Mouse (Mus musculus): ENCODE data around the gene Agmat. TPM values are rescaled to one million over a fixed set of nuclear protein-coding genes. Genes with fewer than 3 reads are reported as not detected.
"Not testable (repeated sequence)": the region's sequence is repeated elsewhere in the genome, so short reads cannot be mapped to it uniquely, and the experiment has no call there.

Agmat gene
- polyA plus RNA-seq, 1 experiment from 2014 or later, result not detected

DNA sequence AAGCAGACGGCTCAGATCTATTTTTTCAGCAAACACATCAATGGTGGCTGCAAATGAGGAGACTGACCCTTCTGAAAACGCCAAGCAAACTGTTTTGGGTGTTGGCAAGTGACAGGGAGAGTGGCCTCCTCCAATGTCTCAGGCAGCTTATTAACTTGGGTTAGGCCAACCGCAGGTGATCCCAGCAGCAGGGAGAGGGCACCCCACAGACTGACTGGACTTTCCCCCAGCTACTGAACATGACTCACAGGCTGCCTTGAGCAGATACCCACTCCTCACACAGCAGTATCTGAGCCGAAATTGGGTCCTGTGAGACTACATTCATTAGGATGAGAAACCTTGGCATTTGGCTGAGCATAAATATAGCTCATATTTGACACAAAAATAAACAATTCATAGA, 14.5 kb downstream of the Agmat start:
- H3K27me3 ChIP-seq, result no peaks in the 10 kb centered on the region
- no peak overlapping the region for H3K4me3 ChIP-seq (replicated peaks)
- H3K36me3 ChIP-seq, result peaks cover 48% of the 10 kb centered on the region
- H3K27ac ChIP-seq, result no peak overlapping the region
- no peak for ATAC-seq (ENCODE audit: insufficient number of reproducible peaks, insufficient read depth, low FRiP score, low TSS enrichment, low read depth)
- H3K4me2 ChIP-seq, result no peak overlapping the region
- no peak overlapping the region for H3K9ac ChIP-seq (replicated peaks)
- no peaks in the 10 kb centered on the region for H3K9me3 ChIP-seq
- H3K4me1 ChIP-seq (replicated peaks), result no peaks in the 10 kb centered on the region
- 81% methylated on average over 4 of the region's 4 CpGs for WGBS

DNA sequence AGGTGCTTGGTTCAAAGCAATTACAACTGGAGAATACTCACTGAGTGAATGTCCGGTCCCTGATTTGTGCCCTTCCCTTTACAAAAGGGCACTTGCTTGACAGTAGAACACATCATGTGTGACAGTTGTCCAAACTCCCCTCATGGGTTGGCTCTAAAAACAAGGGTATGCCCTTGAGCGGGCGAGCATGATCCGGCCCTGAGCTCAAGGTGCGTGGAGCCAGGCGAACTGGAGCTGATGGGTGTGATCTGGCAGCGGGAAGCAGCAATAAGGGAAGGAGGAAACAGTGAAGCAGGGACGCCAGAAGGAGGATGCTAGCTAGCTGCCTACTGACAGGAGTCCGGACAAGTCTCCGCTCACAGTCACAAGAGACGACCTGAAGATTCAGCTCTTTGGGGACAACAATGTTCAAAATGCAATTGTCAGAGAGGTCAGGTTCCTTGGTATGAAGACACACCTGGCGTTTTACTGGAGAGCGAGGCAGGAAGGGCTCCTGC, 15.7 kb downstream of the Agmat start:
- H3K9me3 ChIP-seq, result no peaks in the 10 kb centered on the region
- H3K36me3 ChIP-seq, result peaks cover 60% of the 10 kb centered on the region
- no peaks in the 10 kb centered on the region; the same call in 1 of the 2 replicates for H3K4me1 ChIP-seq (replicated peaks)
- no peak overlapping the region for H3K4me3 ChIP-seq (replicated peaks)
- no peak overlapping the region for H3K27ac ChIP-seq
- ATAC-seq (ENCODE audit: insufficient number of reproducible peaks, insufficient read depth, low FRiP score, low TSS enrichment, low read depth), result no peak
- 92% methylated on average over 13 of the region's 13 CpGs for WGBS
- no peak overlapping the region for H3K4me2 ChIP-seq
- no peak overlapping the region for H3K9ac ChIP-seq (replicated peaks)
- no peaks in the 10 kb centered on the region for H3K27me3 ChIP-seq

DNA sequence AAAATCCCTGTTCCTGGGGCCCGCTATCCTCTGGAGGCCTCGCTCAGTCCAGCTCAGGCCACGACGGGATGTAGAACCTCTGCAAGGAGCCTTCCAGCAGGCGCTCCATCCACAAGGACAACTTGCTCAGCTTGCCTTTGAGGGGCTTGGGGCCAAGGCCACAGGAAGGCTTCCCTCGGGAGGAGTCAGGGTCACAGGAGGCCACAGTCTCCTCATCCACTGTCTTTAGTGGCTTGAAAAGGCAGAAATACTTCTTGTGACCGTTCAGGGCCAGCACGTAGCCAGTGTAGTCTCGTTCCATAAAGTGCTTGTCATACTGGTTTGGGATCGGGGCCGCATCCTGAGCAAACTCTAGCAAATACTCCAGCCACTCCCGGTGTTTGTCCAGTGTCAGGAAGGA, 17.0 kb downstream of the Agmat start:
- WGBS, result 94% methylated on average over 12 of the region's 12 CpGs
- Histone ChIP-seq H3K9ac (replicated peaks) (no peak overlapping the region), H3K4me2 (no peak overlapping the region), H3K4me1 (replicated peaks) (no peaks in the 10 kb centered on the region; the same call in 1 of the 2 replicates), H3K9me3 (no peaks in the 10 kb centered on the region), H3K27ac (no peak overlapping the region), H3K36me3 (peaks cover 74% of the 10 kb centered on the region), H3K27me3 (no peaks in the 10 kb centered on the region), H3K4me3 (replicated peaks) (no peak overlapping the region)
- ATAC-seq (ENCODE audit: insufficient number of reproducible peaks, insufficient read depth, low FRiP score, low TSS enrichment, low read depth), result no peak

- no peak overlapping the region for H3K27ac ChIP-seq
- H3K4me1 ChIP-seq (replicated peaks), result no peaks in the 10 kb centered on the region; the same call in 1 of the 2 replicates
- ATAC-seq (ENCODE audit: insufficient number of reproducible peaks, insufficient read depth, low FRiP score, low TSS enrichment, low read depth), result no peak
- no peak overlapping the region for H3K9ac ChIP-seq (replicated peaks)
- no peak overlapping the region for H3K4me2 ChIP-seq
- H3K4me3 ChIP-seq (replicated peaks), result no peak overlapping the region
- peaks cover 89% of the 10 kb centered on the region for H3K36me3 ChIP-seq
- H3K9me3 ChIP-seq, result no peaks in the 10 kb centered on the region
- H3K27me3 ChIP-seq, result no peaks in the 10 kb centered on the region
- WGBS, result 95% methylated on average over 3 of the region's 3 CpGs
Observed at GRCm38 (mm10) chr4:141765008-141765407, 18.5 kb downstream of the Agmat start.

DNA sequence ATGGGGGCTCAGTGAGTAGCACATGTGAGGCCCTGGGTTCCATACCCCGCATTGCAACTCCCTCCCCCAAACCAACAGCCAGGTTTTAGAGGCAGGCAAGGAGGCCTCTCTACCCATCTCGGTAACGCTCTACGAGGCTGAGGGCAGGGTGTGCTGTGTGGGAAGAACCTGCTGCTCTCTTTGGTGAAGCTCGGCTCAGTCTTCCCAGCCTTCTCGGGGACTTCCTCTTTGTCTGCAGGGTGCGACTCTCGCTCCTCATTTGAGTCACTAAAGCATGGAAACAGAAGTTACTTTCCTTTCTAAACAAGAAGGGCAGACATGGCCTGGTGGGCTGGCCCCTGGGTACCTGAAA, 19.8 kb downstream of the Agmat start:
- Histone ChIP-seq H3K36me3 (peaks cover 95% of the 10 kb centered on the region), H3K9ac (replicated peaks) (no peak overlapping the region), H3K9me3 (no peaks in the 10 kb centered on the region), H3K27me3 (no peaks in the 10 kb centered on the region), H3K4me1 (replicated peaks) (no peaks in the 10 kb centered on the region; the same call in 1 of the 2 replicates), H3K27ac (peak overlapping the region; percentile 72; the same call in 1 of the 2 replicates), H3K4me2 (no peak overlapping the region), H3K4me3 (replicated peaks) (no peak overlapping the region)
- no peak for ATAC-seq (ENCODE audit: insufficient number of reproducible peaks, insufficient read depth, low FRiP score, low TSS enrichment, low read depth)
- 89% methylated on average over 8 of the region's 8 CpGs for WGBS

GRCm38 (mm10) chr4:141766668-141767352, 20.3 kb downstream of the Agmat start:
- no peaks in the 10 kb centered on the region for H3K27me3 ChIP-seq
- H3K9ac ChIP-seq (replicated peaks), result no peak overlapping the region
- H3K9me3 ChIP-seq, result no peaks in the 10 kb centered on the region
- no peak overlapping the region for H3K4me3 ChIP-seq (replicated peaks)
- H3K36me3 ChIP-seq, result peaks cover 96% of the 10 kb centered on the region
- 77% methylated on average over 19 of the region's 19 CpGs for WGBS
- no peak for ATAC-seq (ENCODE audit: insufficient number of reproducible peaks, insufficient read depth, low FRiP score, low TSS enrichment, low read depth)
- H3K4me1 ChIP-seq (replicated peaks), result no peaks in the 10 kb centered on the region; the same call in 1 of the 2 replicates
- H3K27ac ChIP-seq, result peak overlapping the region; percentile 72
- H3K4me2 ChIP-seq, result no peak overlapping the region

GRCm38 (mm10) chr4:141767353-141768036, 21.0 kb downstream of the Agmat start:
- H3K4me2 ChIP-seq, result no peak overlapping the region
- H3K4me1 ChIP-seq (replicated peaks), result no peaks in the 10 kb centered on the region; the same call in 1 of the 2 replicates
- H3K9me3 ChIP-seq, result no peaks in the 10 kb centered on the region
- H3K27me3 ChIP-seq, result no peaks in the 10 kb centered on the region
- H3K36me3 ChIP-seq, result peaks cover 96% of the 10 kb centered on the region
- no peak overlapping the region for H3K9ac ChIP-seq (replicated peaks)
- 75% methylated on average over 19 of the region's 19 CpGs for WGBS
- no peak for ATAC-seq (ENCODE audit: insufficient number of reproducible peaks, insufficient read depth, low FRiP score, low TSS enrichment, low read depth)
- peak overlapping the region; percentile 72 for H3K27ac ChIP-seq
- H3K4me3 ChIP-seq (replicated peaks), result no peak overlapping the region

DNA sequence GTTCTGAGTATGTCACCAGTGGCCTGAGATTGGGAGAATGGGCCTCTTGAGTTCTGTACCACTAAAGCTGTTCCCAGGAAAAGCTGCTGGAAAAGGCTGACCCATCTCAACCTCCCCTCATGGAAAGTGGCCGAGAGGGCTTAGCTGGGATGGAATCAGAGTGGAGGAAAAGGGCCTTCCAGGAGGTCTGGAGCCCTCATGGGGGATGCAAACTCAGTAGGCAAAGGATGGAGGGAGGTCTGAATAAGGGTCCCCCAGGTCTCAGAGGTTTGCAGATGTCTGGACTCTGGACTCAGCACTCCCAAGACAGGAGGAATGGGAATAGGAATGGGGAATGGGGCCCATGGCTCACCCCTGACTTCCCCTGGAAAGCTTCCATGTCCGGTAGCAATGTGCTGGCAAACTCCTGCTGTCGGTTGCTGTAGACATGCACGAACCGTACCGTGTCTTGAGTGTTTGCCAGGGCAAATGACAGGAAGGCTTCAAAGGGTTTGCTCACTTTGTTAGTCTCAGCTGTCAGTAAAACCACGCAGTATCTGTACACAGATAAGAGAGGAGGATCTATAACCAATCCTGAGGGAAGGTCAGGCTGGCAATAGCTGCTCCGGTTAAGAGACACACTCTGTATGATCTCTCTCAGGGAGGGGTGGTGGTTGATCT, 23.2 kb downstream of the Agmat start:
- H3K27me3 ChIP-seq, result no peaks in the 10 kb centered on the region
- peaks cover 96% of the 10 kb centered on the region for H3K36me3 ChIP-seq
- no peaks in the 10 kb centered on the region for H3K9me3 ChIP-seq
- no peak overlapping the region for H3K4me2 ChIP-seq
- no peak overlapping the region for H3K9ac ChIP-seq (replicated peaks)
- no peaks in the 10 kb centered on the region; the same call in 1 of the 2 replicates for H3K4me1 ChIP-seq (replicated peaks)
- ATAC-seq (ENCODE audit: insufficient number of reproducible peaks, insufficient read depth, low FRiP score, low TSS enrichment, low read depth), result no peak
- WGBS, result 93% methylated on average over 8 of the region's 8 CpGs
- H3K27ac ChIP-seq, result no peak overlapping the region
- no peak overlapping the region for H3K4me3 ChIP-seq (replicated peaks)

DNA sequence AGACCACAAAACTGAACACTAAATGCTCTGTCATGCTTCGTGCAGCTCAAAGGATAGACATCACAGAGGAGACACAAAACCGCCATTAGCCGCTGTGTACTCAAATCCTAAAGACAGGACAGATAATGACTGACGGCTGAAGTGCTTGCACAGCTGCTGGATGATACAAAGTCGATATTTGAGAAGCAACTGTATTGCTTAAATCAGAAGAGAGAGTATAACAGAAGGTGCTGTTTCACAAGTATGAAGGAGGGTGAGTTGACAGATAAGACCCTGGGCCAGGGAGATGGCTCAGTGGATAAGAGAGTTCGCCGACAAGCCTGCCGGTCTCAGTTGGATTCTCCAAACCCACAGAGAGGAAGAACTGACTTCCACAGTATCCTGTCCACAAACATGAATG, 25.4 kb downstream of the Agmat start:
- Histone ChIP-seq H3K27ac (no peak overlapping the region), H3K4me1 (replicated peaks) (no peaks in the 10 kb centered on the region; the same call in 1 of the 2 replicates), H3K4me2 (no peak overlapping the region), H3K4me3 (replicated peaks) (no peak overlapping the region), H3K9ac (replicated peaks) (no peak overlapping the region), H3K36me3 (peaks cover 100% of the 10 kb centered on the region), H3K9me3 (no peaks in the 10 kb centered on the region), H3K27me3 (no peaks in the 10 kb centered on the region)
- no peak for ATAC-seq (ENCODE audit: insufficient number of reproducible peaks, insufficient read depth, low FRiP score, low TSS enrichment, low read depth)
- 92% methylated on average over 8 of the region's 8 CpGs for WGBS

DNA sequence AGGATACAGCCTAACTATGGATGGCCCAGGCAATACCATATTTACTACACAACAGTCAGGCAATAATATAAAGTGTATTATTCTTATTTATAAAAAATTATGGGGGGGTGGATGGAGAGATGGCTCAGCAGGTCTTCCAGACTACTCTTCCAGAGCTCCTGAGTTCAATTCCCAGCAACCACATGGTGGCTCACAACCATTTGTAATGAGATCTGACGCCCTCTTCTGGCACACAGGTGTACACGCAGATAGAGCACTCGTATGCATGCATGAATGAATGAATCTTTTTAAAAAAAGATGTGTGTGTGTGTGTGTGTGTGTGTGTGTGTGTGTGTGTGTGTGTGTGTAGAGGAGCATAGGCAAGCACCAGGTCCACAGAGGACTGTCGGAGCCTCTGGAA, 26.5 kb downstream of the Agmat start:
- H3K36me3 ChIP-seq, result peaks cover 100% of the 10 kb centered on the region
- not testable (repeated sequence) for H3K9ac ChIP-seq (replicated peaks); H3K4me3 ChIP-seq (replicated peaks); H3K9me3 ChIP-seq; ATAC-seq (ENCODE audit: insufficient number of reproducible peaks, insufficient read depth, low FRiP score, low TSS enrichment, low read depth); H3K27me3 ChIP-seq; H3K27ac ChIP-seq; H3K4me1 ChIP-seq (replicated peaks); H3K4me2 ChIP-seq
- WGBS, result 84% methylated on average over 4 of the region's 4 CpGs

DNA sequence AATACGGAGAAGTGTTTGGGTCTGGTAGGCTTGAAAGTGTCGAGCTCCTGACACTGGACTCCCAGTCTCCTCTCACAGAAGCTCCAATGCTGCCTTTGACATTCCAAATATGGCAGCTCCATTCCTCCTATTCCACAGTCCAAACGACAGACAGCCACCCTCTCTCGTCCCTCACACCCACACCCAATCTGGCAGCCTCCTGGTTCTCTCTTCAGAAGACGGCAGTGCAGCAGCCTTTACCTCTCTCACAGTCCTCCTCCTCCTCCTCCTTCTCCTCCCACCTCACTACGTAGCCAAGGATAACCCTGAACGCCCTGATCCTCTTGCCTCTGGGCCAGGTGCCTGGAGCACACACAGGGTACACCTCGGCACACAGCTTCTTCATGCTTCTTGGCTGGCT, 33.4 kb downstream of the Agmat start:
- Histone ChIP-seq H3K27me3 (no peaks in the 10 kb centered on the region), H3K36me3 (peaks cover 99% of the 10 kb centered on the region), H3K9me3 (no peaks in the 10 kb centered on the region), H3K4me3 (replicated peaks) (no peak overlapping the region), H3K27ac (no peak overlapping the region), H3K4me1 (replicated peaks) (no peaks in the 10 kb centered on the region), H3K4me2 (no peak overlapping the region), H3K9ac (replicated peaks) (no peak overlapping the region)
- WGBS, result 89% methylated on average over 8 of the region's 8 CpGs
- no peak for ATAC-seq (ENCODE audit: insufficient number of reproducible peaks, insufficient read depth, low FRiP score, low TSS enrichment, low read depth)

All from limb, embryonic 12.5 days (tissue).